Mouse (Mus musculus) inflammation-experienced regulatory T-cells (primary cell): ENCODE data around the gene Brd7. TPM values are rescaled to one million over a fixed set of nuclear protein-coding genes. Genes with fewer than 3 reads are reported as not detected.

Experiments used
- polyA plus RNA-seq, 2 experiments: library from polyadenylated mRNA; unstranded; fragments of 100-300 nt; shearing (Covaris generic); gene quantifications; one replicate each; pipeline ENCODE4 v1.2.1; 2017

Gene Brd7
- polyA plus RNA-seq, result 10 to 100 TPM; 72.8 to 88.4 TPM

DNA sequence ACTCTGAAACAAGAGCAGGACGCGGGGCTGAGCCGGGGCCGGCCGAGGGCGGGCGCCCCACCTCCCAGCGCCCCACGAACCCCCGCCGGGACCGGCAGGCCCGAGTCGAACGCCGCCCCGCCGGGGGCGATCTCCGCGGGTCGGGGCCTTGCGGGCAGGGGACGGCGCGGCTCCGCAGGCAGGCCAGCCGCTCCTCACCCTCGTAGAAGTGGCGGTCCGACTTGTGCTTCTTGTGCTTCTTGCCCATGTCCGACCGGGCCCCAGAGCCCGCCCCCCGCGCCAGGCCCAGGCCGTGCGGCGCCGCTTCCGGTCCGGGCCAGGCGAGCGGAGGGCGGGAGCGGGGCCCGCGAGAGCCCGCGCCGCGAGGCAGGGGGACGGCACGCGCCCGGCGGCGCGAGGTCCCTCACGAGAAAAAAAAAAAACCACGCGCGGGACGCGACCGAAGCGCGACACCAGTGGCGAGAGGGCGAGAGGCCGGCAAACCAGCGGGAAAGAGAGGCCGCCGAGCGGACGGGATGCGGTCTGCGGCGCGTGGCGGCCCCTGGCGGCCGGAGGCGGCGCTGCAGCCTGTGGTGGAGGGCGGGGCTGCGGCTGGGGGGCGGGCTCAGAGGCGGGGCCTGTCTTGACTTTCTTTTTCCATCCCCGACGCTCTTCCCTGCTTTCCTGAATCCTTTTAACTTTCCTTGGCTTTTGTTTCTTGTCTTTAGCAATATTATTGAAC is at the start of gene Brd7:
TSS of gene Brd7 (minus strand) at position 487 of the 721 bp plus-strand sequence.

Other genes with a start within 250 kb of the Brd7 start
- 10 to 100 TPM; 33.8 to 35.7 TPM for gene Cnep1r1, start 243.4 kb downstream of the Brd7 start, polyA plus RNA-seq
- gene Heatr3, start 224.3 kb downstream of the Brd7 start, polyA plus RNA-seq, result 10 to 100 TPM; 35.7 to 40.8 TPM
- gene Tent4b, start 163.0 kb downstream of the Brd7 start, polyA plus RNA-seq, result 10 to 100 TPM; 37.1 to 57.3 TPM
- gene Adcy7, start 89.8 kb downstream of the Brd7 start, polyA plus RNA-seq, result 100 to 1,000 TPM; 147 to 170 TPM
- under 1 TPM in 1 of 2 experiments, not detected in 1; 0.29 TPM for gene Nkd1, start 159.2 kb upstream of the Brd7 start, polyA plus RNA-seq